In the genomic region with DNA sequence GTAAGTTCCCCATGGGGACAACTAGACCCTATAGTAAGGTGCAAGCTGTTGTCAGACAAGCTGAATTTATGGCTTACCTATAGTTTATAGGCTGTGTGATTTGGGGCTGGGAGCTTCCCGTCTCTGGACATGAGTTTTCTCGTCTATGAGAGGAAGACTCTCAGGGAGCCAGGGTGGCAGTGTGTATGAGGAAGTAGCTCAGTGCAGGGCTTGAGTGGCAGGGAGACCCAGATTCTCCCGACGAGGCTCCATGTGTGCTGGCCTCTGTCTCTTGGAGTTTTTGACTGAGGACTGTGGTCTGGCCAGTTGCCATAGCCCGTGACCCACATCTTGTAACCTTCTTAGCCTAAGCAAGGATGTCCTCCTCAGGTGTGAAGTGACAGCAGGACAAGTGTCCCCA, we compare ENCODE assay signal across 29 mouse cellular contexts. TPM values are rescaled to one million over a fixed set of nuclear protein-coding genes. Genes with fewer than 3 reads are reported as not detected.
DNase-seq lines count a peak whose midpoint lies in the region; ATAC-seq and TF ChIP-seq lines count a peak whose summit lies in the region.
"Had no signal": no experiment of that assay in that cellular context is flagged by ENCODE, and none has a peak within 500 bp of the region (broad histone marks: within the 10 kb centered on the region; RNA-seq: fewer than 3 reads in every experiment).

No protein-coding gene starts in this region.

- H3K27ac ChIP-seq in gastrocnemius, adult 2 months: peak overlapping the region; percentile 80
- H3K27ac ChIP-seq in brown adipose tissue, adult 24 weeks (replicated peaks; ENCODE audit: low read depth, low read length): peak overlapping the region; percentile 88; the same call in 1 of the 2 replicates
- H3K27ac ChIP-seq: embryonic facial prominence, embryonic 13.5 days; forebrain, embryonic 10.5 days; forebrain, embryonic 12.5 days had no signal

- DNase-seq in gastrocnemius, adult 2 months: no peak
- no peak for DNase-seq in gastrocnemius, postnatal 10 days
- no peak for DNase-seq in ovary, postnatal 14 days (ENCODE audit: low spot score)
- DNase-seq in spleen, postnatal 36 days (ENCODE audit: low spot score in 2 of 2): no peak
- no peak for DNase-seq in frontal cortex, postnatal 36 days (ENCODE audit: low spot score in 2 of 2)
- DNase-seq: adrenal gland, adult 8-10 months; adrenal gland, postnatal 14 days; adrenal gland, postnatal 36 days; B cell, adult 2 months; cerebellum, adult 11 months; cerebellum, adult 18-20 months; cerebellum, adult 8-10 months; cerebellum, adult 9-11 months; cerebellum, postnatal 25 days; embryo, embryonic 11 days had no signal

- H3K4me1 ChIP-seq in brown adipose tissue, adult 24 weeks (ENCODE audit: control insufficient read depth, insufficient read depth, insufficient read length, low read length): peaks cover 35% of the 10 kb centered on the region

- no peak for TF ChIP-seq CTCF in gastrocnemius, adult 2 months (IDR thresholded peaks at IDR 0.05)

- H3K4me3 ChIP-seq in gastrocnemius, adult 2 months: no peak overlapping the region
- no peak overlapping the region for H3K4me3 ChIP-seq in brown adipose tissue, adult 24 weeks (ENCODE audit: insufficient read depth, low read depth, low read length)
- H3K4me3 ChIP-seq: embryonic facial prominence, embryonic 13.5 days; embryonic facial prominence, embryonic 15.5 days; erythroblast, embryonic 14.5 days; forebrain, embryonic 10.5 days; forebrain, embryonic 12.5 days had no signal

- ATAC-seq in granulocyte monocyte progenitor cell, adult 5-6 weeks (replicated peaks; ENCODE audit: poor library complexity, severe bottlenecking): peak; percentile 64
- ATAC-seq in megakaryocyte, adult 5-6 weeks (ENCODE audit: poor library complexity, severe bottlenecking): peak; percentile 67
- ATAC-seq: activated CD4-positive, CD25-positive, alpha-beta regulatory T cell, adult 4 months; CD4-positive, CD25-positive, alpha-beta regulatory T cell, adult 4 months; forebrain, embryonic 14.5 days; forebrain, embryonic 16.5 days; Patski had no signal

- intact Hi-C loops in gastrocnemius, adult 2 months (cut with DNase I): no loop called here

RNA-seq across cellular contexts. Expression of a gene that starts 33.7 kb away (rescaled TPM):
- total RNA-seq in gastrocnemius, adult 2 months (2021): 10 to 100 TPM in 1 of 2 experiments, 1 to 10 TPM in 1; 9.0 to 11.3 TPM
- 10 to 100 TPM; 12.7 to 16.1 TPM for total RNA-seq in gastrocnemius, postnatal 10 days (2021)
- polyA plus RNA-seq in brown adipose tissue, adult 24 weeks (2012; ENCODE audit: insufficient read depth, insufficient read length, missing spikeins): 3.8 and 8.7 TPM in 2 replicates
- total RNA-seq in granulocyte monocyte progenitor cell, adult 5-6 weeks (2014; fragmentation: Nextera tagmentation): 0.41 TPM in 1 of 2 replicates, not detected in the other
- total RNA-seq in granulocyte monocyte progenitor cell, adult 5-6 weeks (2017): not detected in 2 replicates
- total RNA-seq in megakaryocyte, adult 5-6 weeks (2015): not detected in 2 replicates
- not detected in 2 replicates for total RNA-seq in megakaryocyte, adult 5-6 weeks (2017)
- total RNA-seq: CH12.LX had no signal

Comparison
In these comparisons a context has a peak if more than half of its experiments do, and no peak if none do; other contexts are left out.
1. RNA of a gene that starts 33.7 kb away (total RNA-seq): 12.7 to 16.1 TPM in gastrocnemius, postnatal 10 days and 9.0 to 11.3 TPM in gastrocnemius, adult 2 months; 0.41 TPM in granulocyte monocyte progenitor cell, adult 5-6 weeks and not detected in megakaryocyte, adult 5-6 weeks; every median in the first group is over 4 times any median in the second.